Mouse (Mus musculus) skeletal muscle tissue, postnatal 0 days (tissue): ENCODE data around the gene Atp6v1c2. TPM values are rescaled to one million over a fixed set of nuclear protein-coding genes. Genes with fewer than 3 reads are reported as not detected.

ENCODE experiments used
- microRNA-seq, 2 experiments: library from miRNA; unstranded; fragments of <30 nt; microRNA quantifications; one replicate each; pipeline ENCODE4; 2016
- polyA plus RNA-seq: library from polyadenylated mRNA; unstranded; fragments of >200 nt; fragmentation: Nextera tagmentation; extraction: Ambion mirVana; gene quantifications from 2 replicates; pipeline ENCODE4 v1.2.1, GENCODE M21; 2015

The Atp6v1c2 gene
- 0.44 and 1.9 TPM in 2 replicates for polyA plus RNA-seq

GRCm38 (mm10) chr12:17329259-17329658, at the start of gene Atp6v1c2:
Gene Atp6v1c2 (minus strand): TSS chr12:17329359.

GRCm38 (mm10) chr12:17348048-17349036, 19.2 kb upstream of the Atp6v1c2 start, which contains the start of gene Nol10:
Gene Nol10 (plus strand): TSS chr12:17348458.

GRCm38 (mm10) chr12:17265971-17266672, 63.0 kb downstream of the Atp6v1c2 start, which contains the start of gene Pdia6:
Gene Pdia6 (plus strand): TSS chr12:17266545.

Small RNA genes lying within 50 kb of the gene (microRNA-seq; reads per million reads assigned to microRNA genes)
- gene Mir3066 = 2.5 to 4.2 reads per million in 2 experiments

Other genes with a start within 250 kb of the Atp6v1c2 start
- 4.1 and 5.7 TPM in 2 replicates for gene Kcnf1, start 152.5 kb downstream of the Atp6v1c2 start, polyA plus RNA-seq
- 120 and 166 TPM in 2 replicates for gene Pdia6, start 62.8 kb downstream of the Atp6v1c2 start, polyA plus RNA-seq
- gene Nol10, start 19.1 kb upstream of the Atp6v1c2 start, polyA plus RNA-seq = 5.8 and 7.7 TPM in 2 replicates
- gene Odc1, start 215.4 kb upstream of the Atp6v1c2 start, polyA plus RNA-seq = 67.0 and 84.9 TPM in 2 replicates